Mouse (Mus musculus) ES-Bruce4 (cell line): Measurements from ENCODE around the gene Cubn. TPM values are rescaled to one million over a fixed set of nuclear protein-coding genes. Genes with fewer than 3 reads are reported as not detected.

Experiments used
- H3K27ac ChIP-seq: 2 replicates; pipeline ENCODE4 v1.5.1; 2012; ENCODE audit warnings: low read length, inconsistent platforms; ENCODE audit not compliant: insufficient read depth
- H3K27me3 ChIP-seq: 2 replicates; pipeline ENCODE4 v1.6.1; 2012; ENCODE audit warnings: mild to moderate bottlenecking, low read length, inconsistent platforms; ENCODE audit not compliant: control insufficient read depth, poor library complexity, insufficient read depth, severe bottlenecking
- H3K36me3 ChIP-seq: 2 replicates; pipeline ENCODE4 v1.6.1; 2012; ENCODE audit warnings: inconsistent platforms, mild to moderate bottlenecking, low read length, moderate library complexity; ENCODE audit not compliant: control insufficient read depth, poor library complexity, insufficient read depth, severe bottlenecking
- H3K4me1 ChIP-seq: one replicate; pipeline ENCODE4 v1.8.1; 2011; ENCODE audit warnings: low read length; ENCODE audit not compliant: control insufficient read depth, insufficient read depth
- H3K4me3 ChIP-seq: 2 replicates; pipeline ENCODE4 v1.5.1; 2011; ENCODE audit warnings: low read depth, mild to moderate bottlenecking, low read length
- H3K9ac ChIP-seq: 2 replicates; pipeline ENCODE4 v1.6.1; 2012; ENCODE audit warnings: low read depth, mild to moderate bottlenecking, inconsistent platforms; ENCODE audit not compliant: poor library complexity, severe bottlenecking
- H3K9me3 ChIP-seq: replicated peaks from 2 replicates; pipeline ENCODE4 v1.6.1; 2012; ENCODE audit warnings: mild to moderate bottlenecking, low read length, inconsistent platforms; ENCODE audit not compliant: control insufficient read depth, poor library complexity, insufficient read depth, severe bottlenecking
- CTCF ChIP-seq: IDR thresholded peaks from one replicate; pipeline ENCODE4 v1.8.1; 2011; ENCODE audit warnings: low read depth, low read length
- EP300 ChIP-seq: IDR thresholded peaks from 2 replicates; pipeline ENCODE4 v1.6.1; 2011; ENCODE audit warnings: low read depth, low read length; ENCODE audit not compliant: insufficient read depth
- POLR2A ChIP-seq: IDR thresholded peaks from one replicate; pipeline ENCODE4 v1.8.1; 2011; ENCODE audit warnings: low read length; ENCODE audit not compliant: insufficient read depth
- polyA plus RNA-seq: library from polyadenylated mRNA; stranded (reverse); fragments of >200 nt; gene quantifications from 2 replicates; pipeline ENCODE4 v1.2.4, GENCODE M21; 2011; ENCODE audit warnings: low read depth; ENCODE audit not compliant: missing spikeins, insufficient read depth, insufficient read length

Gene Cubn
- polyA plus RNA-seq, 1 experiment: 0.21 TPM

DNA sequence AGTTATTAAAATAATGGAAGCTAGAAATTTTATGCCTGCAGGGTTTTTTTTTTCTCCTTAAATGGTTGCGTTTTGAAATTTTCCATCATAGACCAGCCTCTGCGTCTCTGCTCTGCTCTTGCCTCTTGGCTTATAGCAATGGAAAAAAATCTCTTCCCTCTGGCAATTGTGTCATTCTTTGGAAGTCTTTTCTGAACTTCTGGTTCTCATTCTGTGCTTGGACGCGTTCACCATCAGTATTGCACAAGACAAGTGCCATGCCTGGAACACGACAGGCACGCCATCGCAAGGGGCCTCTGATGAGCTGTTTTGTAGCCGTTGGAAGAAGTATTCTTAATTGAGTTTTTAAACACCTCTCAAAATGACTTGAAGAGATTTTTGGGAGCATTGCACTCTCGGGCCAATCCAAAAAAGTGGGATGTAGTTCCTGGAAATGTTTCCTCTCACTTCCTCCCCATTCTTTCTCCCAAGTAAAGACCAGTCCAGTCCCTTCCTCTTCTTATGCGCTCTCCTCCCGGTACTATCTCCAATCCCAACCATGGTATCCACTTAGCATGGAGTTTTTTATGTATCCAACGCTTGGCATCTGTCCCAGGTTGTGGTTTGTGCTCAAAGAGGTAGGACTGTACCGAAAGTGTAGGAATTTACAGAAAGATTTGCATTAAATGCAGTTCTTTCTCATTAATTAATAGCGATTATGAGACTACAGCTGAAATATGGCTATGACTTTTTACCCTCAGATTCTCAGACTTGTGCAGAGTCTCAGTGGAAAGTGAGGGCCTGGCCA, 69.4 kb downstream of the Cubn start:
- no peak overlapping the region for H3K27ac ChIP-seq
- no peaks in the 10 kb centered on the region for H3K4me1 ChIP-seq
- H3K36me3 ChIP-seq: no peaks in the 10 kb centered on the region
- no peaks in the 10 kb centered on the region for H3K9me3 ChIP-seq
- TF ChIP-seq CTCF: no peak
- TF ChIP-seq POLR2A: no peak
- no peak for TF ChIP-seq EP300
- no peak overlapping the region for H3K9ac ChIP-seq
- no peak overlapping the region for H3K4me3 ChIP-seq
- H3K27me3 ChIP-seq: no peaks in the 10 kb centered on the region

DNA sequence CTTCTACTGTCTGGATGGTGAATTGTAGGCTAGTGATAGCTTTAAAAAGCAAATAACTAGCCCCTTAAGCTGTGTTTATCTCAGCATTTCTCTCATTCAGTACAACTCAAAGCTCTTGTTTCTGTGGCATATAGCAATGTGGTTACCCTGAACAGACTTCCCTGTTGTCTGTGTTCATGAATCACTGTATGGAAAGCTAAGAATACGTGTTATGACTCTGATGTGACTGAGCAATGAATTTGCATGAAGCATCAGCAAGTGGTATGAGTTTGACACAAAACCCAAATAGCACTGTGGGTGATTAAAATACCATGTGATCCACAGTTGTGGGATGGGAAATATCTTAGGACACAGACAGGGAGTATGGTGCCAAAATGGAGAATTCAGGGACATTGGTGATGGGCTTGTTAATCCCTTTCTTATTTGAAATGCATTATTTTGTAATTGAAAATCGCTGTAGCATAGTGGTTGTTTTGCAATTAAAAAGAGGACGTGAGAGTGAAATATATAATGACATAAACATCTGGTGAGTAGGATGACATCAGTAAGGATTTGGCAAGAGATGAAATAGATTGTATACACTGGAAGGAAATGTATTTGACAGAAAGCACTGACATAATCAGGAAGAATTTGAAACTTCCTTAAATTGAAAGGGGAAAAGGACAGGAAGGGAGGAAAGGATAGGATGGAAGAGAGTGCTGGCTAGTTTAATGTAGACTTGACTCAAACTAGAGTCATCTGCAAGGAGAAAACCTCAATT, 74.7 kb downstream of the Cubn start:
- H3K36me3 ChIP-seq: no peaks in the 10 kb centered on the region
- H3K9me3 ChIP-seq: no peaks in the 10 kb centered on the region
- no peak overlapping the region for H3K27ac ChIP-seq
- H3K27me3 ChIP-seq: no peaks in the 10 kb centered on the region
- TF ChIP-seq POLR2A: no peak
- no peak for TF ChIP-seq EP300
- TF ChIP-seq CTCF: no peak
- H3K9ac ChIP-seq: no peak overlapping the region
- no peaks in the 10 kb centered on the region for H3K4me1 ChIP-seq
- no peak overlapping the region for H3K4me3 ChIP-seq

DNA sequence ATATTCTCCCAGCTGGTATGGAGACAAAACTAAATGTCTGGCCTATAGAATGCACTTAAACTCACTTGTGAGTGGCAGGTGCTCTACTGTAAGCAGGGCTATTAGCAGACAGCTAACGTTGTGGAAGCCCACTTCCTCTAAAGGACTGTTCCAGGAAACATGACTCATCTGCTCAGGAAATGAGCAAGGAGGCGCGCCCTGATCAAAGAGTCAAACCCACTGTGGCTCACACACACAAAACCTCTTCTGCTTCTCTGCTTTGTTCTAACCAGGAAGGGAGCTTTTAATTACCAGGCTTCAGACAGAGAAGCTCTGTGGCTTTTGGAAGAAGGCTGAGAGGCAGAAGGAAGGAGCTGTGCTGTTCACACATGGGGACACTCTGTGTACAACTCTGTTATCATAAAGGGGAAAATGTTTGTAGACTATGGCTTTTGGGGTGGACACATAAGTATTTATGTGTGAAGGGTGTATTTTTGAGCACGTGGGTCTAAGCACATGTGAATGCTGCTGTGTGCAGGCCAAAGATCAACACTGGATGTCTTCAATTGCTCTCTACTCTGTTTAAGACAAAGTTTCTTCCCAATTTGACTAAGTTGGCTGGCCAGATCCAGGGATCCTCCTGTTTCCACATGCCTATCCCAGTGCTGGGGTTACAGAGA, 78.0 kb downstream of the Cubn start:
- TF ChIP-seq CTCF (no peak), POLR2A (no peak), EP300 (no peak)
- no peak overlapping the region for H3K27ac ChIP-seq

DNA sequence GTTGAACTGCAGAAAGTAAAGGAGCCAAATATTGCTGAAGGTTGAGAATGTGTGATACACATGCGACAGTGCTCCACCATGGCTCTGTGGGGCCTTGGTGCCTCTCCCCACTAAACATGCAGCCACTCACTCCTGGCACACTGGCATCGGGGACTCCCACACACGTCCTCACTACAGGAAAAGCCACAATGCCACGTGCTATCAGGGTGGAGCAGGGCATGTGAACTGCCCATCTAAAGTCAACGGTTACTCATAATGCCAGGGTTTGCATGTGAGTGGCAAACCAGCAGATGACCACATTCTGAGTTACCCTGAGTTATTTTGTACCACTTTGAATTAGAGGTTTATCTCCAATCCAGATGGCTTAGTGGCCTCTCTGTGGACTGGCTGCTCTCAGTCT, 81.0 kb downstream of the Cubn start:
- H3K27ac ChIP-seq: no peak overlapping the region
- no peaks in the 10 kb centered on the region for H3K36me3 ChIP-seq
- H3K4me1 ChIP-seq: no peaks in the 10 kb centered on the region
- no peaks in the 10 kb centered on the region for H3K9me3 ChIP-seq
- no peak for TF ChIP-seq EP300
- no peak for TF ChIP-seq POLR2A
- TF ChIP-seq CTCF: no peak
- no peaks in the 10 kb centered on the region for H3K27me3 ChIP-seq
- H3K9ac ChIP-seq: no peak overlapping the region
- no peak overlapping the region for H3K4me3 ChIP-seq

More for the DNA sequence above, 78.0 kb downstream of the Cubn start:
- no peaks in the 10 kb centered on the region for H3K36me3 ChIP-seq
- H3K9ac ChIP-seq: no peak overlapping the region
- no peak overlapping the region for H3K4me3 ChIP-seq
- no peaks in the 10 kb centered on the region for H3K4me1 ChIP-seq
- no peaks in the 10 kb centered on the region for H3K27me3 ChIP-seq
- no peaks in the 10 kb centered on the region for H3K9me3 ChIP-seq

DNA sequence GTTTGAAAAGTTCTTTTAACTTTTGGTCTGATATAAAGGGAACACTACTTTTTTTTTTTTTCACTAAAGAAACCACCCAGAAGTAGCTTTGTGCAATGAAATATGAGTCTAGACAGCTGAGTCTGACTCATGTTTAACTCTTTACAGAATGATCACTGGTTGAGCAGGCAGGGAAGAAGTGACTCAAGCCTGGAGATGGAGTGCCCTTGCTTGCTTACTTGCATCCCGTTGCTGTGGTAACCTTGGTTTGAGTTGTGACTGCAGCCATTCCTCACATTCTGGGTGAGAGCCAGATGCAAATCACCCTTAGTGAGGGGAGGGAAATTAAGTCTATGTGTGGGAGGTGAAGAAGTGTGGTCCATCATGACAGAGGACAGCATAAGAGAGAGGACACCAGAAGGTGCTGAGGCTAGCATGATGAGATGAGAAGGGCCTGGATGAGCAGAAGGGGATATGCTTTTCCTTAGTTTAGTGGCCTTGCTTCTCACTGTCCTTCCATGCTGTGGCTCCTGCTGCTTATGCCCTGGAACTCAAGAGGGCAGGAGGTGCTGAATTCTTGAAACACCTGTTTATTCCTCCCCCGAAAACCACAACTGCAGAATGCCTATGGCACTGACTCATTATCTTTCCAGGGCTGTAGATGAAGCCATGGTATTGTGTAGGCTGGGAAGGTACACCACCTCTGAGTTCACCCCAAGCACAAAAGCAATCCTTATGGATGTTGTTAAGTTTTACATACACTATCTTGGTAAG, 81.7 kb downstream of the Cubn start:
- Histone ChIP-seq H3K4me3 (no peak overlapping the region), H3K27ac (no peak overlapping the region), H3K4me1 (no peaks in the 10 kb centered on the region), H3K9me3 (no peaks in the 10 kb centered on the region), H3K9ac (no peak overlapping the region), H3K27me3 (no peaks in the 10 kb centered on the region), H3K36me3 (no peaks in the 10 kb centered on the region)
- no peak for TF ChIP-seq POLR2A
- no peak for TF ChIP-seq CTCF
- TF ChIP-seq EP300: no peak
